Mouse (Mus musculus): ENCODE data around the gene Ola1. TPM values are rescaled to one million over a fixed set of nuclear protein-coding genes. Genes with fewer than 3 reads are reported as not detected.

Gene Ola1
- polyA plus RNA-seq, 1 experiment = 5.3 TPM

DNA sequence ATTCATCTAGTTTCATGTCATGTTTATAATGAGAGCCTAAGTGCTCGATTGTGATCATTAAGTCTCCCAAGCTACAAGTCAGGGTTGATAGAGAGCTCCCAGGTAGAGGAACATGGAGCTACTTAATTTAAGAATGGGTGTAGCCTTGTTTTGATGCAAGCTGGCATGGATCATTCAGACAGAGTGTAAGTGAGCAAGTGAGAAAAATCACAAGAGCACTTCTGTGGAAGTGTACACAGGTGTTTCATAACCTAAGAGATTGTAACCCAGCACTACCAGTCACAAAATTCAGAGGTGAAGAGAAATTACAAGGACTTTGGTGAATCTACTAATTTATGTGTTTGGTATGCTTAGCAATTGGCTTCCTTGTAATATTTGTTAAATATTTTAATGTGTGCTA is 54.1 kb downstream of the Ola1 start:
- TF ChIP-seq POLR2A (IDR thresholded peaks at IDR 0.05; ENCODE audit: borderline replicate concordance, extremely low read depth, low read depth, low read length) = no peak
- no peak for TF ChIP-seq CTCF (IDR thresholded peaks at IDR 0.05; ENCODE audit: insufficient read depth, low read length)
- Histone ChIP-seq H3K4me1 (ENCODE audit: control insufficient read depth, insufficient read depth, low read length) (no peaks in the 10 kb centered on the region; the same call in 1 of the 2 replicates), H3K4me3 (replicated peaks; ENCODE audit: extremely low read depth, low read depth, low read length) (no peak overlapping the region)
- 58% methylated on average over 1 of the region's 1 CpGs for WGBS
- no peak for DNase-seq

DNA sequence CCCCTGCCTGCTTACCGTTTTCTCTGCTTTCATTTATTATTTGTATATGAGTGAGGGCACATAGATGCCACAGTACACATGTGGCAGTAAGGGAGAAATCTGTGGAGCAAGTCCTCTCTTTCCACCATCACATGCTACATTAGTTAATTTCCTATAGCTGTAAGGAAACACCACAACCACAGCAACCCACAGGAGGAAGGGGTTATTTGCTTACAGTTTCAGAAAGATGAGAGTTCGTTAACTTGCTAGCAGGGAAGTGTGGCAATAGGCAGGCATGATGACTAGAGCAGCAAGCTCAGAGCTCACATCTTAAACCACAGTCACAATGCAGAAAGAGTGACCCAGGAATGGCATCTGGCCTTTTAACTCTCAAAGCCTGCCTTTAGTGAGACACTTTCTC is 58.0 kb downstream of the Ola1 start:
- TF ChIP-seq CTCF (IDR thresholded peaks at IDR 0.05; ENCODE audit: insufficient read depth, low read length) (no peak), POLR2A (IDR thresholded peaks at IDR 0.05; ENCODE audit: borderline replicate concordance, extremely low read depth, low read depth, low read length) (no peak)
- 54% methylated on average over 2 of the region's 2 CpGs for WGBS
- Histone ChIP-seq H3K4me3 (replicated peaks; ENCODE audit: extremely low read depth, low read depth, low read length) (no peak overlapping the region), H3K4me1 (ENCODE audit: control insufficient read depth, insufficient read depth, low read length) (peaks cover 3% of the 10 kb centered on the region; the same call in 1 of the 2 replicates)
- DNase-seq = no peak

GRCm38 (mm10) chr2:73157202-73157601 is 61.5 kb downstream of the Ola1 start:
- H3K4me3 ChIP-seq (replicated peaks; ENCODE audit: extremely low read depth, low read depth, low read length) = no peak overlapping the region
- peaks cover 3% of the 10 kb centered on the region; the same call in 1 of the 2 replicates for H3K4me1 ChIP-seq (ENCODE audit: control insufficient read depth, insufficient read depth, low read length)
- DNase-seq = no peak
- TF ChIP-seq POLR2A (IDR thresholded peaks at IDR 0.05; ENCODE audit: borderline replicate concordance, extremely low read depth, low read depth, low read length) (no peak), CTCF (IDR thresholded peaks at IDR 0.05; ENCODE audit: insufficient read depth, low read length) (no peak)
- WGBS = 81% methylated on average over 3 of the region's 3 CpGs

DNA sequence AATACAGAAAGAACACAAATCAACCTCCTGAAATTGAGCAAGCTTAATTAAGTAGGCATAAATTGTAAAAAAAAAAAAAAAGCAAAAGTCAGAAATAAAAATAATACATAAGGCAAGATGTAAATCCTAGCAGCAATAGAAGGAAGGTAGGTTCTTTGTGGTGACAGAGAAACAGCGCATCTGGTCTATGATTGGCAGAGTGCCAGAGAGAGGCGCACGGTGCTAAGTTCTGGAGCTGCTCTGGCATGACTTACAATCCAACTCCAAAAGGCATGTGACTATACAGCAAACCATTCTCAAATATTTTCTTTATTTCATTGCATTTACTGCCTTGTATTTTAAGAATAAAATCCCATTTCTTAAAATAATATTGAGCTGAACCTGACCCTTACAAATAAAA is 68.2 kb downstream of the Ola1 start:
- WGBS = 68% methylated on average over 3 of the region's 3 CpGs
- TF ChIP-seq CTCF (IDR thresholded peaks at IDR 0.05; ENCODE audit: insufficient read depth, low read length) (no peak), POLR2A (IDR thresholded peaks at IDR 0.05; ENCODE audit: borderline replicate concordance, extremely low read depth, low read depth, low read length) (no peak)
- Histone ChIP-seq H3K4me1 (ENCODE audit: control insufficient read depth, insufficient read depth, low read length) (no peaks in the 10 kb centered on the region), H3K4me3 (replicated peaks; ENCODE audit: extremely low read depth, low read depth, low read length) (no peak overlapping the region)
- DNase-seq = no peak

GRCm38 (mm10) chr2:73146111-73146510 is 72.6 kb downstream of the Ola1 start:
- WGBS = 76% methylated on average over 2 of the region's 2 CpGs

GRCm38 (mm10) chr2:73143732-73144131 is 75.0 kb downstream of the Ola1 start:
- TF ChIP-seq CTCF (IDR thresholded peaks at IDR 0.05; ENCODE audit: insufficient read depth, low read length) = no peak
- TF ChIP-seq POLR2A (IDR thresholded peaks at IDR 0.05; ENCODE audit: borderline replicate concordance, extremely low read depth, low read depth, low read length) = no peak
- H3K4me3 ChIP-seq (replicated peaks; ENCODE audit: extremely low read depth, low read depth, low read length) = no peak overlapping the region
- WGBS = 90% methylated on average over 2 of the region's 2 CpGs
- no peak for DNase-seq
- no peaks in the 10 kb centered on the region for H3K4me1 ChIP-seq (ENCODE audit: control insufficient read depth, insufficient read depth, low read length)

More at GRCm38 (mm10) chr2:73146111-73146510, 72.6 kb downstream of the Ola1 start:
- DNase-seq = no peak
- Histone ChIP-seq H3K4me3 (replicated peaks; ENCODE audit: extremely low read depth, low read depth, low read length) (no peak overlapping the region), H3K4me1 (ENCODE audit: control insufficient read depth, insufficient read depth, low read length) (no peaks in the 10 kb centered on the region)
- TF ChIP-seq POLR2A (IDR thresholded peaks at IDR 0.05; ENCODE audit: borderline replicate concordance, extremely low read depth, low read depth, low read length) (no peak), CTCF (IDR thresholded peaks at IDR 0.05; ENCODE audit: insufficient read depth, low read length) (no peak)

- WGBS = 47% methylated on average over 7 of the region's 7 CpGs
- no peak for TF ChIP-seq POLR2A (IDR thresholded peaks at IDR 0.05; ENCODE audit: borderline replicate concordance, extremely low read depth, low read depth, low read length)
- TF ChIP-seq CTCF (IDR thresholded peaks at IDR 0.05; ENCODE audit: insufficient read depth, low read length) = no peak
- no peaks in the 10 kb centered on the region for H3K4me1 ChIP-seq (ENCODE audit: control insufficient read depth, insufficient read depth, low read length)
- no peak for DNase-seq
- H3K4me3 ChIP-seq (replicated peaks; ENCODE audit: extremely low read depth, low read depth, low read length) = no peak overlapping the region
Measured at GRCm38 (mm10) chr2:73142832-73143470, 75.8 kb downstream of the Ola1 start.

GRCm38 (mm10) chr2:73132897-73133296 is 85.8 kb downstream of the Ola1 start:
- H3K4me3 ChIP-seq (replicated peaks; ENCODE audit: extremely low read depth, low read depth, low read length) = no peak overlapping the region
- TF ChIP-seq POLR2A (IDR thresholded peaks at IDR 0.05; ENCODE audit: borderline replicate concordance, extremely low read depth, low read depth, low read length) (no peak), CTCF (IDR thresholded peaks at IDR 0.05; ENCODE audit: insufficient read depth, low read length) (no peak)
- WGBS = 89% methylated on average over 2 of the region's 2 CpGs
- no peaks in the 10 kb centered on the region for H3K4me1 ChIP-seq (ENCODE audit: control insufficient read depth, insufficient read depth, low read length)
- no peak for DNase-seq

- DNase-seq = no peak
- H3K4me1 ChIP-seq (ENCODE audit: control insufficient read depth, insufficient read depth, low read length) = no peaks in the 10 kb centered on the region
- 77% methylated on average over 1 of the region's 1 CpGs for WGBS
- H3K4me3 ChIP-seq (replicated peaks; ENCODE audit: extremely low read depth, low read depth, low read length) = no peak overlapping the region
- TF ChIP-seq CTCF (IDR thresholded peaks at IDR 0.05; ENCODE audit: insufficient read depth, low read length) (no peak), POLR2A (IDR thresholded peaks at IDR 0.05; ENCODE audit: borderline replicate concordance, extremely low read depth, low read depth, low read length) (no peak)
Measured at GRCm38 (mm10) chr2:73127686-73128085, 91.0 kb downstream of the Ola1 start.

- H3K4me3 ChIP-seq (replicated peaks; ENCODE audit: extremely low read depth, low read depth, low read length) = no peak overlapping the region
- WGBS = 94% methylated on average over 2 of the region's 2 CpGs
- TF ChIP-seq CTCF (IDR thresholded peaks at IDR 0.05; ENCODE audit: insufficient read depth, low read length) = no peak
- no peak for TF ChIP-seq POLR2A (IDR thresholded peaks at IDR 0.05; ENCODE audit: borderline replicate concordance, extremely low read depth, low read depth, low read length)
Measured at GRCm38 (mm10) chr2:73118781-73119180, 99.9 kb downstream of the Ola1 start.

More at GRCm38 (mm10) chr2:73118781-73119180, 99.9 kb downstream of the Ola1 start:
- no peak for DNase-seq
- H3K4me1 ChIP-seq (ENCODE audit: control insufficient read depth, insufficient read depth, low read length) = no peaks in the 10 kb centered on the region
